Mouse (Mus musculus) v-Abl transformed pro-B cells (cell line): ENCODE measurements around the gene Caml.
"Not testable (repeated sequence)": the region's sequence is repeated elsewhere in the genome, so short reads cannot be mapped to it uniquely, and the experiment has no call there.

Experiments used
- in situ Hi-C, 2 experiments: fragments of 400-800 bp; cut with MboI; formaldehyde crosslinking; loops; one replicate each; pipeline ENCODE4 v1.15.1; 2025; ENCODE audit not compliant: unreplicated experiment in 2 of 2

Gene Caml

GRCm38 (mm10) chr13:55622649-55623541 lies at the start of gene Caml:
Caml (plus strand) TSS chr13:55623005.
- in situ Hi-C loops: no loop called here

GRCm38 (mm10) chr13:55573432-55573831 lies 49.4 kb upstream of the Caml start, which contains the start of gene Tmed9:
Tmed9 (plus strand) TSS chr13:55573732.
- in situ Hi-C loops: no loop called here

GRCm38 (mm10) chr13:55574321-55574720 lies 48.5 kb upstream of the Caml start:
- in situ Hi-C loops: no loop called here

GRCm38 (mm10) chr13:55575932-55576331 lies 46.9 kb upstream of the Caml start:
- in situ Hi-C loops: no loop called here

DNA sequence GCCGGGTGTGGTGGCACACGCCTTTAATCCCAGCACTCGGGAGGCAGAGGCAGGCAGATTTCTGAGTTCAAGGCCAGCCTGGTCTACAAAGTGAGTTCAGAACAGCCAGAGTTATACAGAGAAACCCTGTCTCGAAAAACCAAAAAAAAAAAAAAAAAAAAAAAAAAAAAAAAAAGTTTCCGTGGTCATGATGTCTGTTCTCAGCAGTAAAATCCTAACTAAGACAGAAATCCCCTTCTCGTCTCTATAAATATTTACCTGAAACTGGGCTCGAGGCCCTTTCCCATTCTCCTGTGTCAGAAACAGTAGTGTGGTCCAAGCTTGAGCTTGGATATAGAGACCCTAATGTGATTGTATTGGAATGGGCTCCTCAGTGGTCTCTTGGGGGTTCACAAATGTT lies 45.9 kb upstream of the Caml start:
- in situ Hi-C loops: not testable (repeated sequence)

GRCm38 (mm10) chr13:55578086-55578485 lies 44.7 kb upstream of the Caml start:
- in situ Hi-C loops: no loop called here

- in situ Hi-C loops: no loop called here
Observed at GRCm38 (mm10) chr13:55591961-55592490, 30.8 kb upstream of the Caml start.

DNA sequence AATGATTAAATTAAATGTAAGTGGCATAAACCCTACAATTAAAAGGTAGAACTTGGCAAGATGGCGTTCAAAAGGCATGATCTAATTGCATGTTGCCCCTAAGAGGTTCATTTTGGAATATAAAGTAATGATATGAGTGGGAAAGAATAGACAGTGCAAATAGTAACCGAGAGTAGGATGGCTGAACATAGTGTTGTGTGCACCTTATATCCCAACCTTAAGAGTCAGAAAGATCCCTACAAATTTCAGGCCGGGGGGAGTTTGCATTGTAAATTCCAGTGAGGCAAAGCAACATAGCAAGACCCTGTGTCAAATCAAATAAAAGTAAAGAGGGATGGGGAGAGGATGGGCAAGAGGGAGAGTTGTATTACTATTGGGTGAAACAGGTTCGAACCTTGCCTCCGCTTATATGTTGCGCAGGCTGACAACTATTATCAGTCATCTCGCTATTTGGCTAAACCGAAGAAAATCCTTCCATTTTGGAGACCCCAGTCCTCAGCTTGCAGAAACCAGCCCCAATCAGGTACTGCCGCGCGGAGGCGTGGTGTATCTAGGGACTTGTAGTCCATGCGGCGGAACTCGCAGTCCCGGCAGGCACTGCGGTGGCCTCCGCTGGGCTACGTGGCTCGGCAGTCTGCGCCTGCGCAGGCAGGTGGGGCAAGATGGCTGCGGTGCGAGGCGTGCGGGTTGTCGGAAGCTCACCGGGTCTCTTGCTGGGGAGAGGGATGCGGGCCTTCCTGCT lies 30.1 kb upstream of the Caml start:
- in situ Hi-C loops: no loop called here

DNA sequence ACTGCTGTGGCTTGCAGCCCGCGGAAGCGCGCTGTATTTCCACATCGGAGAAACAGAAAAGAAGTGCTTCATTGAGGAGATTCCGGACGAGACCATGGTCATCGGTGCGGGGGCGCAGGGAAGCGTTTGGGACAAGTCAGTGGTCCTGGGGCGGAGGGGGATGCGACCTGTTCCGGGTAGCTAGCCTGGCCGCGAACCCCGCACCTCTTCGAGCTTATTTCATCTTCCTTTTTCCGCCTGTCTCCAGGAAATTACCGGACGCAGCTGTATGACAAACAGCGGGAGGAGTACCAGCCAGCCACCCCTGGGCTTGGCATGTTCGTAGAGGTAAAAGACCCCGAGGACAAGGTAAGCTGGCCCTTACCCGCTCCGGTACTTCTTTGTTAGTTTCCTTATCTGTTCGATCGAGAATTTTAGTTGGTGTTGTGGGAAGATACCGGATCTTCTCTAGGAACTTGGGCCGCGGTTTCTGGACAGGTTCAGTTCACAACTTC lies 29.5 kb upstream of the Caml start:
- in situ Hi-C loops: no loop called here

GRCm38 (mm10) chr13:55595375-55595774 lies 27.4 kb upstream of the Caml start:
- in situ Hi-C loops: no loop called here

DNA sequence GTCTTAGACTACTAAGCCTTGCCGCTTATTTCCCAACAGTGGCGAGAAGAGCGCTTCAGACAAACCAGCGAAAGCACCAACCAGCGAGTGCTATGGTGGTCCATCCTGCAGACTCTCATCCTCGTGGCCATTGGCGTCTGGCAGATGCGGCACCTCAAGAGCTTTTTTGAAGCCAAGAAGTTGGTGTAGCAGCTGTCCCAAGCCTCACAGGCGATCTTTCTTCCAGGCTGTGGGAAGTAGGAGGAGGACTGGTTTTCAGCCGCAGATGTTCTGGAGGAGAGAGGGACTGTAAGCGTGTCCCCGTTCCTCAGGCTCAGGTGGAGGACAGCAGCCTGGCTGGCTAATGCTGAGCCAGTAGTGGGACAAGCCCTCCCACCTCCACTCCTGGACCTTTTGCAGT lies 26.0 kb upstream of the Caml start:
- in situ Hi-C loops: no loop called here

GRCm38 (mm10) chr13:55599566-55600540 lies 23.0 kb upstream of the Caml start, which contains the start of gene B4galt7:
B4galt7 (plus strand) TSS chr13:55599896.
- in situ Hi-C loops: loop anchor here in 1 of 2 experiments (5.0 kb wide), 1 partner anchor 37 kb away; the partner anchor contains the start of gene Ddx46

GRCm38 (mm10) chr13:55600657-55601056 lies 22.1 kb upstream of the Caml start:
- in situ Hi-C loops: loop anchor here in 1 of 2 experiments (5.0 kb wide), 1 partner anchor 37 kb away; the partner anchor contains the start of gene Ddx46

DNA sequence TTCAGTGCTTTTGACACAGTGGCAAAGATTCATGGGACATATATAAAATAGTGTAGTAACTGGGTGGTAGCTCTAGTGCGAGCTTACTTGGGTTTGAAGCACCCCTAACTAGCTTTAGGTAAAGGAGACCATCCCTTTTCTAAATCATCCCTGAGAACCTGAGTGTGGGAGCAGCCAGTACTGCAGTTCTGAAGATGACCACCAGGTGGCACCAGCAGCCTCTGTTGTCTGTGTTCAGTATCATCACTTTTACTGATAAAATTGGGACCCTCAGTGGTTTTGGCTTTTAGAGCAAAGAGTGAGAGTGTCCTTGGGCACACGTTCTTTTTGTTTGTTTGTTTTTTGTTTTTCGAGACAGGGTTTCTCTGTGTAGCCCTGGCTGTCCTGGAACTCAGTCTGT lies 21.2 kb upstream of the Caml start:
- in situ Hi-C loops: loop anchor here in 1 of 2 experiments (5.0 kb wide), 1 partner anchor 36 kb away; the partner anchor contains the start of gene Ddx46

- in situ Hi-C loops: loop anchor here in 1 of 2 experiments (5.0 kb wide), 1 partner anchor 33 kb away; the partner anchor contains the start of gene Ddx46
Observed at GRCm38 (mm10) chr13:55604606-55605005, 18.2 kb upstream of the Caml start.

DNA sequence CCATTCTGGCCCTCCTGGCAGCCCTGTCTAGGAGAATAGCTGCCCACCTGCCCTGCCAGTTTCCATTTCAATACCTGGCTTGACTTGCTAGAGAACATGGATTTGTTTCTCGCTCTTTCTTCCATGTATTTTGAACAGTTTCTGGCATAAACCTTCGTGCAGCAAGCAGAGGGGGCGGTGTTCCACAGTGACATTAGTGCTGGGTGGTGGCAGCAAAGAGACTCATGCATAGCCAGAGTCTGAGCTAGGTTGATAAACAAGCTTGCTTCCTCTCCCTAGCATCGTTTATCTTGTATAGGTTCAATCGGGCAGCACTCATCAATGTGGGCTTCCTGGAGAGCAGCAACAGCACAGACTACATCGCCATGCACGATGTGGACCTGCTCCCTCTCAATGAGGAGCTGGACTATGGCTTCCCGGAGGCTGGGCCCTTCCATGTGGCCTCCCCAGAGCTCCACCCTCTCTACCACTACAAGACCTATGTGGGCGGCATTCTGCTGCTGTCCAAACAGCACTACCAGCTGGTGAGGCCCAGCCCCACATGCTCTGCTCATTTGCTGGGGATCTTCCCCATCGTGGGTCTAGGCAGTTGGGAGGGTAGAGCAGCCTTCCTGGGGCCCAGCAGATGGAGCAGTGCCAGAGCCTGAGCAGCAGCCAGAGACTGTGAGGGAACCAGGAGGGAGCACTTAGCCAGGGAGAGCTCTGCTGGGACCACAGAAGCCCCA lies 15.7 kb upstream of the Caml start:
- in situ Hi-C loops: no loop called here

GRCm38 (mm10) chr13:55607624-55608006 lies 15.2 kb upstream of the Caml start:
- in situ Hi-C loops: no loop called here

DNA sequence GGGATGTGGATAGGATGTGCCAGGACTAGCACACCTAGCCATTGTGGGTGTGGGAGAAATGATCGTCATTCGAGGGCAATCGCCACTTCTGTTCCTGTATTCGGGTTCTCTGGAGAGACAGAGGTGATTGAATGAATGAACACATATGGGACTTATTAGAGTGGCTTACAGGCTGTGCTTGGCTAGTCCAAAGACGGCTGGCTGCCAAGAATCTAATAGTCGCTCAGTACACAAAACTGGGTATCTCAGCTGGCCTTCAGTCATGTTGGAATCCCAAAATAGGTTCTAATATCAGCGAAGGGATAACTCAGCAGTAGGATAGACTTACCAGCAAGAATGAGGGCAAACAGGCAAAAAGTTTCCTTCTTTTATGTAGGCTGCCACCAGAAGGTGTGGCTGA lies 10.8 kb upstream of the Caml start:
- in situ Hi-C loops: no loop called here

- in situ Hi-C loops: no loop called here
Observed at GRCm38 (mm10) chr13:55613471-55613870, 9.3 kb upstream of the Caml start.
